Mouse (Mus musculus): Measurements from ENCODE around the gene Hoxa3. TPM values are rescaled to one million over a fixed set of nuclear protein-coding genes. Genes with fewer than 3 reads are reported as not detected.

Hoxa3 gene
- total RNA-seq, 2 experiments from 2014 or later, result 0.48 to 1.0 TPM

GRCm38 (mm10) chr6:52191860-52192550, 21.1 kb downstream of the Hoxa3 start:
- peak; percentile 58 for DNase-seq (ENCODE audit: low spot score)
- intact Hi-C loops (cut with DNase I), result no loop called here

GRCm38 (mm10) chr6:52190906-52191810, 22.0 kb downstream of the Hoxa3 start, which contains the start of gene Hoxa4:
Hoxa4 (minus strand) TSS chr6:52191753.
- no peak for DNase-seq (ENCODE audit: low spot score)
- intact Hi-C loops (cut with DNase I), result no loop called here

- intact Hi-C loops (cut with DNase I), result no loop called here
Measured at GRCm38 (mm10) chr6:52190410-52190809, 22.7 kb downstream of the Hoxa3 start.

GRCm38 (mm10) chr6:52189909-52190308, 23.2 kb downstream of the Hoxa3 start:
- intact Hi-C loops (cut with DNase I), result no loop called here

More at GRCm38 (mm10) chr6:52190410-52190809, 22.7 kb downstream of the Hoxa3 start:
- no peak for DNase-seq (ENCODE audit: low spot score)

GRCm38 (mm10) chr6:52189172-52189591, 24.0 kb downstream of the Hoxa3 start:
- DNase-seq (ENCODE audit: low spot score), result no peak
- intact Hi-C loops (cut with DNase I), result no loop called here

More at GRCm38 (mm10) chr6:52189909-52190308, 23.2 kb downstream of the Hoxa3 start:
- DNase-seq (ENCODE audit: low spot score), result no peak

- DNase-seq (ENCODE audit: low spot score), result no peak
- intact Hi-C loops (cut with DNase I), result no loop called here
Measured at GRCm38 (mm10) chr6:52186500-52186899, 26.6 kb downstream of the Hoxa3 start.

GRCm38 (mm10) chr6:52185834-52186233, 27.3 kb downstream of the Hoxa3 start:
- no peak for DNase-seq (ENCODE audit: low spot score)
- intact Hi-C loops (cut with DNase I), result no loop called here

- intact Hi-C loops (cut with DNase I), result no loop called here
- no peak for DNase-seq (ENCODE audit: low spot score)
Measured at GRCm38 (mm10) chr6:52185222-52185621, 27.9 kb downstream of the Hoxa3 start.

- intact Hi-C loops (cut with DNase I), result no loop called here
- DNase-seq (ENCODE audit: low spot score), result no peak
Measured at GRCm38 (mm10) chr6:52184668-52185067, 28.5 kb downstream of the Hoxa3 start.

- no peak for DNase-seq (ENCODE audit: low spot score)
- intact Hi-C loops (cut with DNase I), result no loop called here
Measured at GRCm38 (mm10) chr6:52183311-52184080, 29.6 kb downstream of the Hoxa3 start.

GRCm38 (mm10) chr6:52182793-52183192, 30.3 kb downstream of the Hoxa3 start:
- DNase-seq (ENCODE audit: low spot score), result no peak
- intact Hi-C loops (cut with DNase I), result no loop called here

- DNase-seq (ENCODE audit: low spot score), result no peak
- intact Hi-C loops (cut with DNase I), result no loop called here
Measured at GRCm38 (mm10) chr6:52182030-52182429, 31.1 kb downstream of the Hoxa3 start.

- intact Hi-C loops (cut with DNase I), result no loop called here
- DNase-seq (ENCODE audit: low spot score), result no peak
Measured at GRCm38 (mm10) chr6:52180726-52181125, 32.4 kb downstream of the Hoxa3 start.

- intact Hi-C loops (cut with DNase I), result no loop called here
- no peak for DNase-seq (ENCODE audit: low spot score)
Measured at GRCm38 (mm10) chr6:52180213-52180710, 32.9 kb downstream of the Hoxa3 start.

GRCm38 (mm10) chr6:52179690-52180089, 33.4 kb downstream of the Hoxa3 start:
- DNase-seq (ENCODE audit: low spot score), result no peak
- intact Hi-C loops (cut with DNase I), result no loop called here

- intact Hi-C loops (cut with DNase I), result no loop called here
- DNase-seq (ENCODE audit: low spot score), result no peak
Measured at GRCm38 (mm10) chr6:52178918-52179665, 34.0 kb downstream of the Hoxa3 start.

- DNase-seq (ENCODE audit: low spot score), result no peak
- intact Hi-C loops (cut with DNase I), result no loop called here
Measured at GRCm38 (mm10) chr6:52177806-52178205, 35.3 kb downstream of the Hoxa3 start.

- no peak for DNase-seq (ENCODE audit: low spot score)
- intact Hi-C loops (cut with DNase I), result no loop called here
Measured at GRCm38 (mm10) chr6:52177061-52177735, 35.9 kb downstream of the Hoxa3 start, which contains the start of gene 5730596B20Rik. 5730596B20Rik (plus strand) TSS chr6:52177498.

- no peak for DNase-seq (ENCODE audit: low spot score)
- intact Hi-C loops (cut with DNase I), result no loop called here
Measured at GRCm38 (mm10) chr6:52176391-52176790, 36.7 kb downstream of the Hoxa3 start.

All from heart, postnatal 25 days (tissue).